Mouse (Mus musculus) ES-Bruce4 (cell line): ENCODE measurements around the gene Ptprs. TPM values are rescaled to one million over a fixed set of nuclear protein-coding genes. Genes with fewer than 3 reads are reported as not detected.

Experiments used
- H3K27ac ChIP-seq: 2 replicates; pipeline ENCODE4 v1.5.1; 2012; ENCODE audit warnings: low read length, inconsistent platforms; ENCODE audit not compliant: insufficient read depth
- H3K27me3 ChIP-seq: 2 replicates; pipeline ENCODE4 v1.6.1; 2012; ENCODE audit warnings: mild to moderate bottlenecking, low read length, inconsistent platforms; ENCODE audit not compliant: control insufficient read depth, poor library complexity, insufficient read depth, severe bottlenecking
- H3K36me3 ChIP-seq: 2 replicates; pipeline ENCODE4 v1.6.1; 2012; ENCODE audit warnings: inconsistent platforms, mild to moderate bottlenecking, low read length, moderate library complexity; ENCODE audit not compliant: control insufficient read depth, poor library complexity, insufficient read depth, severe bottlenecking
- H3K4me1 ChIP-seq: one replicate; pipeline ENCODE4 v1.8.1; 2011; ENCODE audit warnings: low read length; ENCODE audit not compliant: control insufficient read depth, insufficient read depth
- H3K4me3 ChIP-seq: 2 replicates; pipeline ENCODE4 v1.5.1; 2011; ENCODE audit warnings: low read depth, mild to moderate bottlenecking, low read length
- H3K9ac ChIP-seq: 2 replicates; pipeline ENCODE4 v1.6.1; 2012; ENCODE audit warnings: low read depth, mild to moderate bottlenecking, inconsistent platforms; ENCODE audit not compliant: poor library complexity, severe bottlenecking
- H3K9me3 ChIP-seq: replicated peaks from 2 replicates; pipeline ENCODE4 v1.6.1; 2012; ENCODE audit warnings: mild to moderate bottlenecking, low read length, inconsistent platforms; ENCODE audit not compliant: control insufficient read depth, poor library complexity, insufficient read depth, severe bottlenecking
- CTCF ChIP-seq: IDR thresholded peaks from one replicate; pipeline ENCODE4 v1.8.1; 2011; ENCODE audit warnings: low read depth, low read length
- EP300 ChIP-seq: IDR thresholded peaks from 2 replicates; pipeline ENCODE4 v1.6.1; 2011; ENCODE audit warnings: low read depth, low read length; ENCODE audit not compliant: insufficient read depth
- POLR2A ChIP-seq: IDR thresholded peaks from one replicate; pipeline ENCODE4 v1.8.1; 2011; ENCODE audit warnings: low read length; ENCODE audit not compliant: insufficient read depth
- polyA plus RNA-seq: library from polyadenylated mRNA; stranded (reverse); fragments of >200 nt; gene quantifications from 2 replicates; pipeline ENCODE4 v1.2.4, GENCODE M21; 2011; ENCODE audit warnings: low read depth; ENCODE audit not compliant: missing spikeins, insufficient read depth, insufficient read length

Gene Ptprs
- polyA plus RNA-seq, 1 experiment: 159 TPM

- no peak overlapping the region for H3K4me3 ChIP-seq
- H3K4me1 ChIP-seq: peaks cover 9% of the 10 kb centered on the region
- TF ChIP-seq CTCF: no peak
- no peak for TF ChIP-seq POLR2A
- TF ChIP-seq EP300: no peak
- no peaks in the 10 kb centered on the region for H3K9me3 ChIP-seq
- H3K36me3 ChIP-seq: no peaks in the 10 kb centered on the region
- no peaks in the 10 kb centered on the region for H3K27me3 ChIP-seq
- H3K27ac ChIP-seq: no peak overlapping the region
- H3K9ac ChIP-seq: no peak overlapping the region
These were observed 7.9 kb downstream of the Ptprs start for GRCm38 (mm10) chr17:56468380-56468779.

DNA sequence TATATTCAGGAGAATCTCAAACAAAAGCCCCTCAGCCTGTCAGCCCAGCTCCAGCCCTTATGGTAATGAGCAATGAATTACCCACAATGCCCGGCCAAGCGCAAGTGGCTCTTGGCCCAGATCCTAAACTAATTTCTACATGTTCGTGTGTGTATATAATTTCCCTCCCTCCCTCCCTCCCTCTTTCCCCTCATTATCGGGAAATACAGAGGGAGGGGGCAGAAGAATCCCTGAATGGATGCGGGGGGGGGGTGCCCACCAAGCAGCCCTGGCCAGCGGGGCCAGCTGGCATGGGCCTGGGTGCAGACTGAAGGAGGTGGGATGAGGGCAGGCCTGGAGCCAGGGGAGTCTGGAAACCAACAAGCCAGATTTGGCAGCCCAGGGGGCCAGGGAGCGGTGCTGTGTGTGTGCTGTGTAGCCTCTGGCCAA, 8.8 kb downstream of the Ptprs start:
- H3K4me3 ChIP-seq: no peak overlapping the region
- H3K27ac ChIP-seq: no peak overlapping the region
- H3K4me1 ChIP-seq: peaks cover 9% of the 10 kb centered on the region
- no peaks in the 10 kb centered on the region for H3K27me3 ChIP-seq
- no peaks in the 10 kb centered on the region for H3K36me3 ChIP-seq
- no peaks in the 10 kb centered on the region for H3K9me3 ChIP-seq
- TF ChIP-seq CTCF (no peak), EP300 (no peak), POLR2A (no peak)
- H3K9ac ChIP-seq: no peak overlapping the region

GRCm38 (mm10) chr17:56466747-56467146, 9.5 kb downstream of the Ptprs start:
- no peak for TF ChIP-seq EP300
- TF ChIP-seq CTCF: no peak
- TF ChIP-seq POLR2A: no peak
- Histone ChIP-seq H3K27ac (no peak overlapping the region), H3K36me3 (no peaks in the 10 kb centered on the region), H3K27me3 (no peaks in the 10 kb centered on the region), H3K4me3 (no peak overlapping the region), H3K9me3 (no peaks in the 10 kb centered on the region), H3K4me1 (peaks cover 9% of the 10 kb centered on the region), H3K9ac (no peak overlapping the region)

DNA sequence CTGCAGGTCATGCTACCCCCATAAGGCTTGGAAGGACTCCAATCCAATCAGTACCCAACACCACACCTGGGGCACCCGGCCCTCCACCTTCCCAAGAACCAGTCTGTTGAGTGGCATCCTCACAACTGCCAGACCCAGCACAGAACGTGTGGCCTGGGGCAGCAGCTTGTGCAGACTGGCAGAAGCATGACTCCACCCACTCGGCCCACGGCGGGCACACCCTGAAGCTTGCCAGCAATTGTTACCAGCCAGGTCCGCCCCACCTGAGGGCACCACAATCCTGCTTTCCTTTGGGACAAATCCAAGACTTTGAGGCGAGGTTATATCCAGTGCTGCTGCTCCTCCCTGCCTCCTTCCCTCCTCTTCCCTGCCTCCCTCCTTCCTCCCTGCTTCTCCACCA, 11.5 kb downstream of the Ptprs start:
- no peaks in the 10 kb centered on the region for H3K9me3 ChIP-seq
- no peak overlapping the region for H3K27ac ChIP-seq
- H3K36me3 ChIP-seq: no peaks in the 10 kb centered on the region
- no peak overlapping the region for H3K4me3 ChIP-seq
- peaks cover 3% of the 10 kb centered on the region for H3K4me1 ChIP-seq
- no peaks in the 10 kb centered on the region for H3K27me3 ChIP-seq
- no peak overlapping the region for H3K9ac ChIP-seq
- no peak for TF ChIP-seq EP300
- TF ChIP-seq POLR2A: no peak
- TF ChIP-seq CTCF: no peak

DNA sequence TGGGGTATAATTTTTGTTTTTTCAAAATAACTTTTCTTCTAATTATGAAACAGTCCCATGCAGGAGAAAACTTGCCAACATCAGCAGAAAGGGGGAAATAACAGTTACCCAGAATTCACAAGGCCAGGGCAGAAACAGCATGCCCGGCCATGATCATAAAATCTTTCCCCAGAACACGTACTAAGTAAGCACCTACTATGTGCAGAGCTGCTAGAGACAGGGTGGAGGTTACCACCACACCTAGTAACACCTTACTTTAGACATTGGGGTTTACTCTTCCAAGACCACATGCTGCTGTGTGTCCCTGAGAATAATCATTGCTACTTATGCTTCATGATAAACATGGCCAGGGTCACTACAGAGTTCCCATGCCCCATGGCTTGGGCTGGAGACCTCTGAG, 11.9 kb downstream of the Ptprs start:
- H3K27me3 ChIP-seq: no peaks in the 10 kb centered on the region
- no peak overlapping the region for H3K9ac ChIP-seq
- peaks cover 3% of the 10 kb centered on the region for H3K4me1 ChIP-seq
- no peaks in the 10 kb centered on the region for H3K9me3 ChIP-seq
- no peak overlapping the region for H3K4me3 ChIP-seq
- no peaks in the 10 kb centered on the region for H3K36me3 ChIP-seq
- H3K27ac ChIP-seq: no peak overlapping the region
- no peak for TF ChIP-seq CTCF
- no peak for TF ChIP-seq EP300
- TF ChIP-seq POLR2A: no peak

GRCm38 (mm10) chr17:56463500-56463899, 12.8 kb downstream of the Ptprs start:
- H3K27ac ChIP-seq: no peak overlapping the region
- no peaks in the 10 kb centered on the region for H3K9me3 ChIP-seq
- H3K4me3 ChIP-seq: no peak overlapping the region
- no peak for TF ChIP-seq EP300
- no peak for TF ChIP-seq POLR2A
- no peak for TF ChIP-seq CTCF
- H3K36me3 ChIP-seq: no peaks in the 10 kb centered on the region
- H3K27me3 ChIP-seq: no peaks in the 10 kb centered on the region
- no peak overlapping the region for H3K9ac ChIP-seq
- H3K4me1 ChIP-seq: peaks cover 3% of the 10 kb centered on the region
